Mouse (Mus musculus) liver, embryonic 15.5 days (tissue): ENCODE measurements around the gene Hoxa4. TPM values are rescaled to one million over a fixed set of nuclear protein-coding genes. Genes with fewer than 3 reads are reported as not detected.

ENCODE experiments used
- ATAC-seq: fragments of 200-750 bp; cut with Nextera tagmentation; 2 replicates; pipeline ENCODE4 v1.8.0; 2017; ENCODE audit warnings: moderate number of reproducible peaks, mild to moderate bottlenecking, moderate library complexity; ENCODE audit not compliant: insufficient read depth
- H3K27ac ChIP-seq: fragments of 300-500 bp; sonication (generic); replicated peaks from 2 replicates; pipeline ENCODE4 v1.5.1; 2015; ENCODE audit warnings: mild to moderate bottlenecking, inconsistent platforms
- H3K27me3 ChIP-seq: fragments of 300-500 bp; sonication (generic); 2 replicates; pipeline ENCODE4 v1.6.1; 2015; ENCODE audit warnings: mild to moderate bottlenecking, inconsistent platforms
- H3K36me3 ChIP-seq: fragments of 300-500 bp; sonication (generic); replicated peaks from 2 replicates; pipeline ENCODE4 v1.6.1; 2015; ENCODE audit warnings: moderate library complexity, mild to moderate bottlenecking, inconsistent platforms
- H3K4me1 ChIP-seq: fragments of 300-500 bp; sonication (generic); replicated peaks from 2 replicates; pipeline ENCODE4 v1.6.1; 2015; ENCODE audit warnings: inconsistent platforms
- H3K4me2 ChIP-seq: fragments of 300-500 bp; sonication (generic); 2 replicates; pipeline ENCODE4 v1.6.1; 2015; ENCODE audit warnings: moderate library complexity, mild to moderate bottlenecking, inconsistent platforms
- H3K4me3 ChIP-seq: fragments of 300-500 bp; sonication (generic); replicated peaks from 2 replicates; pipeline ENCODE4 v1.5.1; 2015; ENCODE audit warnings: mild to moderate bottlenecking, inconsistent platforms
- H3K9ac ChIP-seq: fragments of 300-500 bp; sonication (generic); 2 replicates; pipeline ENCODE4 v1.6.1; 2015; ENCODE audit warnings: moderate library complexity, mild to moderate bottlenecking, inconsistent platforms
- H3K9me3 ChIP-seq: fragments of 300-500 bp; sonication (generic); replicated peaks from 2 replicates; pipeline ENCODE4 v1.6.1; 2016; ENCODE audit warnings: inconsistent platforms
- WGBS: fragments of 180-500 bp; shearing (Covaris S2); methylation state at CpG from one replicate; pipeline ENCODE4 v1.1.7; 2015; ENCODE audit warnings: mixed read lengths; ENCODE audit not compliant: insufficient replicate concordance; 5-methylcytosine and 5-hydroxymethylcytosine counted together
- polyA plus RNA-seq: library from polyadenylated mRNA; unstranded; fragments of >200 nt; fragmentation: Nextera tagmentation; extraction: Ambion mirVana; gene quantifications from 2 replicates; pipeline ENCODE4 v1.2.1, GENCODE M21; 2015

Gene Hoxa4
- polyA plus RNA-seq, 1 experiment from 2014 or later: 0.07 TPM

- no peak for ATAC-seq
- 4% methylated on average over 38 of the region's 38 CpGs for WGBS
- no peak within 1 kb of the TSS for H3K9ac ChIP-seq
- H3K9me3 ChIP-seq: no peaks in the 10 kb centered on the region
- no peaks in the 10 kb centered on the region for H3K36me3 ChIP-seq
- peaks cover 17% of the 10 kb centered on the region; the same call in 1 of the 2 replicates for H3K4me1 ChIP-seq
- peak within 1 kb of the TSS; percentile 46 for H3K4me2 ChIP-seq
- H3K27ac ChIP-seq: no peak within 1 kb of the TSS
- peak within 1 kb of the TSS; percentile 37 for H3K4me3 ChIP-seq
- H3K27me3 ChIP-seq: peaks cover 100% of the 10 kb centered on the region
These were observed 21.8 kb upstream of the Hoxa4 start, which contains the start of the genes Hoxa3 and Gm28308 for GRCm38 (mm10) chr6:52213119-52213986. Gene Hoxa3 (minus strand): TSS chr6:52213336. Gene Gm28308 (minus strand): TSS chr6:52213339.

- no peak for ATAC-seq
- no peak overlapping the region for H3K27ac ChIP-seq
- WGBS: 1% methylated on average over 22 of the region's 22 CpGs
- H3K4me3 ChIP-seq: peak overlapping the region; percentile 37
- H3K9me3 ChIP-seq: no peaks in the 10 kb centered on the region
- H3K4me2 ChIP-seq: peak overlapping the region; percentile 46
- H3K9ac ChIP-seq: no peak overlapping the region
- peaks cover 100% of the 10 kb centered on the region for H3K27me3 ChIP-seq
- H3K36me3 ChIP-seq: no peaks in the 10 kb centered on the region
- H3K4me1 ChIP-seq: peaks cover 20% of the 10 kb centered on the region; the same call in 1 of the 2 replicates
These were observed 21.1 kb upstream of the Hoxa4 start for GRCm38 (mm10) chr6:52212556-52213118.

GRCm38 (mm10) chr6:52211961-52212360 is 20.4 kb upstream of the Hoxa4 start:
- Histone ChIP-seq H3K4me3 (0 out of 2 replicates have a peak overlapping the region, but pooled peaks have one; percentile 2), H3K27ac (no peak overlapping the region), H3K4me1 (peaks cover 15% of the 10 kb centered on the region; the same call in 1 of the 2 replicates), H3K4me2 (peak overlapping the region; percentile 46; the same call in 1 of the 2 replicates), H3K27me3 (peaks cover 100% of the 10 kb centered on the region), H3K36me3 (no peaks in the 10 kb centered on the region), H3K9me3 (no peaks in the 10 kb centered on the region), H3K9ac (no peak overlapping the region)
- WGBS: 2% methylated on average over 13 of the region's 13 CpGs
- ATAC-seq: no peak

GRCm38 (mm10) chr6:52211170-52211935 is 19.8 kb upstream of the Hoxa4 start:
- no peaks in the 10 kb centered on the region for H3K36me3 ChIP-seq
- 0 out of 2 replicates have a peak, but pooled peaks cover 12% of the 10 kb centered on the region for H3K4me1 ChIP-seq
- ATAC-seq: no peak
- H3K4me3 ChIP-seq: no peak overlapping the region
- 2% methylated on average over 37 of the region's 37 CpGs for WGBS
- H3K9ac ChIP-seq: no peak overlapping the region
- H3K4me2 ChIP-seq: peak overlapping the region; percentile 46; the same call in 1 of the 2 replicates
- H3K27me3 ChIP-seq: peaks cover 100% of the 10 kb centered on the region
- no peak overlapping the region for H3K27ac ChIP-seq
- no peaks in the 10 kb centered on the region for H3K9me3 ChIP-seq

- H3K9me3 ChIP-seq: no peaks in the 10 kb centered on the region
- H3K27me3 ChIP-seq: peaks cover 100% of the 10 kb centered on the region
- H3K4me1 ChIP-seq: peaks cover 12% of the 10 kb centered on the region; the same call in 1 of the 2 replicates
- H3K4me3 ChIP-seq: no peak overlapping the region
- H3K27ac ChIP-seq: no peak overlapping the region
- no peaks in the 10 kb centered on the region for H3K36me3 ChIP-seq
- 24% methylated on average over 12 of the region's 12 CpGs for WGBS
- ATAC-seq: no peak
- H3K4me2 ChIP-seq: no peak overlapping the region
- H3K9ac ChIP-seq: no peak overlapping the region
These were observed 18.1 kb upstream of the Hoxa4 start for GRCm38 (mm10) chr6:52209685-52210046.

GRCm38 (mm10) chr6:52208868-52209684 is 17.5 kb upstream of the Hoxa4 start:
- Histone ChIP-seq H3K27me3 (peaks cover 100% of the 10 kb centered on the region), H3K4me3 (peak overlapping the region; percentile 8; the same call in 1 of the 2 replicates), H3K36me3 (no peaks in the 10 kb centered on the region), H3K9ac (no peak overlapping the region), H3K9me3 (no peaks in the 10 kb centered on the region), H3K4me2 (peak overlapping the region; percentile 29), H3K4me1 (peaks cover 12% of the 10 kb centered on the region), H3K27ac (no peak overlapping the region)
- no peak for ATAC-seq
- 12% methylated on average over 18 of the region's 18 CpGs for WGBS

GRCm38 (mm10) chr6:52208072-52208867 is 16.7 kb upstream of the Hoxa4 start, which contains the start of gene Hoxa6:
Gene Hoxa6 (minus strand): TSS chr6:52208722.
- Histone ChIP-seq H3K27me3 (peaks cover 100% of the 10 kb centered on the region), H3K9ac (no peak within 1 kb of the TSS)

GRCm38 (mm10) chr6:52207684-52207976 is 16.1 kb upstream of the Hoxa4 start:
- Histone ChIP-seq H3K27ac (no peak overlapping the region), H3K4me2 (no peak overlapping the region), H3K4me1 (peaks cover 9% of the 10 kb centered on the region), H3K9ac (no peak overlapping the region), H3K9me3 (no peaks in the 10 kb centered on the region), H3K36me3 (no peaks in the 10 kb centered on the region), H3K4me3 (no peak overlapping the region), H3K27me3 (peaks cover 100% of the 10 kb centered on the region)
- no peak for ATAC-seq

More at GRCm38 (mm10) chr6:52208072-52208867, 16.7 kb upstream of the Hoxa4 start, which contains the start of gene Hoxa6:
- no peak for ATAC-seq
- H3K9me3 ChIP-seq: no peaks in the 10 kb centered on the region
- no peak within 1 kb of the TSS for H3K27ac ChIP-seq
- no peaks in the 10 kb centered on the region for H3K36me3 ChIP-seq
- H3K4me3 ChIP-seq: peak within 1 kb of the TSS; percentile 8; the same call in 1 of the 2 replicates
- peak within 1 kb of the TSS; percentile 29 for H3K4me2 ChIP-seq
- 6% methylated on average over 47 of the region's 47 CpGs for WGBS
- peaks cover 12% of the 10 kb centered on the region for H3K4me1 ChIP-seq

GRCm38 (mm10) chr6:52206882-52207683 is 15.5 kb upstream of the Hoxa4 start:
- no peak overlapping the region for H3K27ac ChIP-seq
- no peaks in the 10 kb centered on the region for H3K9me3 ChIP-seq
- H3K27me3 ChIP-seq: peaks cover 100% of the 10 kb centered on the region
- H3K4me1 ChIP-seq: peaks cover 7% of the 10 kb centered on the region
- no peak overlapping the region for H3K9ac ChIP-seq
- no peak overlapping the region for H3K4me3 ChIP-seq
- no peaks in the 10 kb centered on the region for H3K36me3 ChIP-seq
- no peak for ATAC-seq
- WGBS: 28% methylated on average over 4 of the region's 4 CpGs
- no peak overlapping the region for H3K4me2 ChIP-seq
